Mouse (Mus musculus) thymus, adult 2 months (tissue): ENCODE results near the gene 9530003J23Rik.

Experiments
- CTCF ChIP-seq: fragments of 200-500 bp; IDR thresholded peaks from 2 replicates; pipeline ENCODE4 v1.5.1; 2012; ENCODE audit warnings: mild to moderate bottlenecking, control low read depth, low read length, moderate library complexity, borderline replicate concordance; ENCODE audit not compliant: control insufficient read depth, poor library complexity, insufficient read depth; ENCODE audit errors: extremely low read depth
- POLR2A ChIP-seq: fragments of 200-500 bp; IDR thresholded peaks from 2 replicates; pipeline ENCODE4 v1.6.1; 2012; ENCODE audit warnings: mild to moderate bottlenecking, low read length, control low read depth, moderate library complexity; ENCODE audit not compliant: control insufficient read depth, poor library complexity, insufficient read depth; ENCODE audit errors: extremely low read depth

DNA sequence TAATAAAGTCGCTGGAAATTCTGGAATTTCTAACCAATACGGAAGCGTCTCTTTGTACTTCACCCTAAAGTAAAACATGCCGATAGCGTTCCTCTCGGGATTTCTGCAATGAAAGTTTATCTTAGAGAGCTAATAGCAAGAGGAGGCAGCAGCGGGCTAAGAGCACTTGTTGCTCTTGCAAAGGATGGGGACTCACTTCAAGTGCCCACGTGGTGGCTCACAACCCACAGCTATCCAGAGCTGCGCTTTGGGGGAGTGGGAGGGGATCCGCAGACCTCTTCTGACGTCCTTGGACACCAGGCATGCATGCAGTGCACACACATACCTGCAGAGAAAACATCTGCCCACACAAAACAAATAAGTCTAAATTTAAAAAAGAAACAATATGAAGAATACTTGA, 2.6 kb downstream of the 9530003J23Rik start:
- TF ChIP-seq CTCF = no peak
- no peak for TF ChIP-seq POLR2A
